Mouse (Mus musculus) lung, postnatal 0 days (tissue): ENCODE measurements around the gene Slc16a11. TPM values are rescaled to one million over a fixed set of nuclear protein-coding genes. Genes with fewer than 3 reads are reported as not detected.
A peak's percentile ranks its signal among the peaks of the same experiment; 100 is the strongest.

Experiments
- ATAC-seq: fragments of 200-750 bp; cut with Nextera tagmentation; 2 replicates; pipeline ENCODE4 v1.8.0; 2017; ENCODE audit warnings: moderate library complexity
- DNase-seq: peaks from one replicate; pipeline ENCODE4 v3.0.0-alpha.2; 2016; ENCODE audit warnings: low spot score
- H3K27ac ChIP-seq: fragments of 300-500 bp; sonication (generic); 2 replicates; pipeline ENCODE4 v1.5.1; 2014; ENCODE audit warnings: antibody characterized with exemption, mild to moderate bottlenecking, low read length, mixed read lengths
- H3K27me3 ChIP-seq: fragments of 300-500 bp; sonication (generic); replicated peaks from 2 replicates; pipeline ENCODE4 v1.6.1; 2014; ENCODE audit warnings: low read length, mixed read lengths; ENCODE audit not compliant: insufficient read depth
- H3K36me3 ChIP-seq: fragments of 300-500 bp; sonication (generic); 2 replicates; pipeline ENCODE4 v1.6.1; 2014; ENCODE audit warnings: low read length, mixed read lengths; ENCODE audit not compliant: insufficient read depth
- H3K4me1 ChIP-seq: fragments of 300-500 bp; sonication (generic); 2 replicates; pipeline ENCODE4 v1.6.1; 2014; ENCODE audit warnings: antibody characterized with exemption, low read depth, low read length, mixed read lengths; ENCODE audit not compliant: insufficient read depth
- H3K4me2 ChIP-seq: fragments of 300-500 bp; sonication (generic); replicated peaks from 2 replicates; pipeline ENCODE4 v1.6.1; 2014; ENCODE audit warnings: low read depth, mild to moderate bottlenecking, low read length, moderate library complexity, mixed read lengths
- H3K4me3 ChIP-seq: fragments of 300-500 bp; sonication (generic); 2 replicates; pipeline ENCODE4 v1.5.1; 2014; ENCODE audit warnings: low read depth, low read length
- H3K9ac ChIP-seq: fragments of 300-500 bp; sonication (generic); replicated peaks from 2 replicates; pipeline ENCODE4 v1.6.1; 2014; ENCODE audit warnings: low read depth, mild to moderate bottlenecking
- H3K9me3 ChIP-seq: fragments of 300-500 bp; sonication (generic); 2 replicates; pipeline ENCODE4 v1.6.1; 2016; ENCODE audit warnings: low read length, mixed read lengths
- CTCF ChIP-seq: IDR thresholded peaks from 2 replicates; pipeline ENCODE4 v1.5.1; 2016; ENCODE audit warnings: antibody characterized with exemption, mild to moderate bottlenecking
- EP300 ChIP-seq: IDR thresholded peaks from 2 replicates; pipeline ENCODE4 v1.6.1; 2016; ENCODE audit warnings: antibody characterized with exemption, mild to moderate bottlenecking, control low read depth
- WGBS: fragments of 180-500 bp; shearing (Covaris S2); extraction: QIAGEN DNeasy Blood & Tissue Kit; methylation state at CpG from one replicate; pipeline ENCODE4 v1.1.7; 2014; 5-methylcytosine and 5-hydroxymethylcytosine counted together
- polyA plus RNA-seq: library from polyadenylated mRNA; unstranded; fragments of >200 nt; fragmentation: Nextera tagmentation; extraction: Ambion mirVana; gene quantifications from 2 replicates; pipeline ENCODE4 v1.2.1, GENCODE M21; 2015

The Slc16a11 gene
- polyA plus RNA-seq, 1 experiment from 2014 or later, result 7.9 TPM

- peak overlapping the region; percentile 55 for H3K9ac ChIP-seq
- no peaks in the 10 kb centered on the region for H3K9me3 ChIP-seq
- no peak for TF ChIP-seq CTCF
- TF ChIP-seq EP300, result no peak
- peak overlapping the region; percentile 85 for H3K4me2 ChIP-seq
- DNase-seq, result no peak
- peak overlapping the region; percentile 43 for H3K4me3 ChIP-seq
- H3K27me3 ChIP-seq, result peaks cover 14% of the 10 kb centered on the region
- 0 out of 2 replicates have a peak overlapping the region, but pooled peaks have one; percentile 34 for H3K27ac ChIP-seq
- 3% methylated on average over 24 of the region's 24 CpGs for WGBS
- peaks cover 14% of the 10 kb centered on the region; the same call in 1 of the 2 replicates for H3K4me1 ChIP-seq
- no peak for ATAC-seq
- H3K36me3 ChIP-seq, result no peaks in the 10 kb centered on the region
These were observed 7.8 kb downstream of the Slc16a11 start for GRCm38 (mm10) chr11:70220323-70220722.

GRCm38 (mm10) chr11:70220731-70221602, 8.4 kb downstream of the Slc16a11 start, which contains the start of gene Slc16a13:
TSS of gene Slc16a13 (minus strand) at chr11:70221064.
- under 1% methylated on average over 28 of the region's 28 CpGs for WGBS
- DNase-seq, result peak; percentile 97
- H3K27me3 ChIP-seq, result 0 out of 2 replicates have a peak, but pooled peaks cover 8% of the 10 kb centered on the region

GRCm38 (mm10) chr11:70221603-70222500, 9.3 kb downstream of the Slc16a11 start:
- H3K27ac ChIP-seq, result peak overlapping the region; percentile 84
- peak overlapping the region; percentile 85 for H3K4me2 ChIP-seq
- H3K4me1 ChIP-seq, result peaks cover 16% of the 10 kb centered on the region; the same call in 1 of the 2 replicates
- H3K36me3 ChIP-seq, result no peaks in the 10 kb centered on the region
- DNase-seq (peak; percentile 57), ATAC-seq (peak; percentile 21; the same call in 1 of the 2 replicates)
- H3K27me3 ChIP-seq, result 0 out of 2 replicates have a peak, but pooled peaks cover under 1% of the 10 kb centered on the region
- no peaks in the 10 kb centered on the region for H3K9me3 ChIP-seq
- H3K9ac ChIP-seq, result peak overlapping the region; percentile 56
- WGBS, result 13% methylated on average over 14 of the region's 14 CpGs
- peak overlapping the region; percentile 43 for H3K4me3 ChIP-seq
- TF ChIP-seq CTCF (no peak), EP300 (no peak)

More at GRCm38 (mm10) chr11:70220731-70221602, 8.4 kb downstream of the Slc16a11 start, which contains the start of gene Slc16a13:
- Histone ChIP-seq H3K27ac (peak within 1 kb of the TSS; percentile 84), H3K4me3 (peak within 1 kb of the TSS; percentile 43), H3K9me3 (no peaks in the 10 kb centered on the region), H3K4me2 (peak within 1 kb of the TSS; percentile 85), H3K9ac (peak within 1 kb of the TSS; percentile 56), H3K4me1 (peaks cover 14% of the 10 kb centered on the region; the same call in 1 of the 2 replicates), H3K36me3 (no peaks in the 10 kb centered on the region)
- no peak for TF ChIP-seq EP300
- TF ChIP-seq CTCF, result no peak
- peak; percentile 96 for ATAC-seq

GRCm38 (mm10) chr11:70223724-70224123, 11.2 kb downstream of the Slc16a11 start:
- Histone ChIP-seq H3K4me3 (no peak overlapping the region), H3K9ac (no peak overlapping the region), H3K4me1 (peaks cover 26% of the 10 kb centered on the region), H3K27me3 (no peaks in the 10 kb centered on the region), H3K4me2 (no peak overlapping the region), H3K36me3 (no peaks in the 10 kb centered on the region), H3K27ac (peak overlapping the region; percentile 81), H3K9me3 (no peaks in the 10 kb centered on the region)
- WGBS, result 62% methylated on average over 9 of the region's 9 CpGs
- TF ChIP-seq CTCF, result no peak
- TF ChIP-seq EP300, result peak; percentile 96
- ATAC-seq (peak; percentile 49), DNase-seq (peak; percentile 75)

- DNase-seq (no peak), ATAC-seq (no peak)
- Histone ChIP-seq H3K27me3 (peaks cover 11% of the 10 kb centered on the region; the same call in 1 of the 2 replicates), H3K4me2 (peak overlapping the region; percentile 58), H3K9me3 (no peaks in the 10 kb centered on the region), H3K9ac (peak overlapping the region; percentile 68; the same call in 1 of the 2 replicates), H3K36me3 (no peaks in the 10 kb centered on the region), H3K27ac (peak overlapping the region; percentile 81), H3K4me3 (peak overlapping the region; percentile 46), H3K4me1 (peaks cover 25% of the 10 kb centered on the region)
- TF ChIP-seq EP300, result no peak
- peak; percentile 36; the same call in 1 of the 2 replicates for TF ChIP-seq CTCF
- WGBS, result 25% methylated on average over 27 of the region's 27 CpGs
These were observed 13.4 kb downstream of the Slc16a11 start for GRCm38 (mm10) chr11:70225798-70226601.
